Mouse (Mus musculus) activated CD4-positive, CD25-positive, alpha-beta regulatory T cell, adult 4 months (primary cell): ENCODE results near the gene Ptk7. TPM values are rescaled to one million over a fixed set of nuclear protein-coding genes. Genes with fewer than 3 reads are reported as not detected.

Source experiments
- ATAC-seq: one replicate; pipeline ENCODE4 v1.8.0; 2017
- polyA plus RNA-seq, 2 experiments: library from polyadenylated mRNA; unstranded; fragments of 100-300 nt; shearing (Covaris generic); gene quantifications; one replicate each; pipeline ENCODE4 v1.2.1; 2017

Ptk7 gene
- polyA plus RNA-seq, 2 experiments from 2014 or later, result 0.22 TPM; not detected in 1

- ATAC-seq, result no peak
Measured at GRCm38 (mm10) chr17:46644152-46644805, 15.0 kb upstream of the Ptk7 start.

DNA sequence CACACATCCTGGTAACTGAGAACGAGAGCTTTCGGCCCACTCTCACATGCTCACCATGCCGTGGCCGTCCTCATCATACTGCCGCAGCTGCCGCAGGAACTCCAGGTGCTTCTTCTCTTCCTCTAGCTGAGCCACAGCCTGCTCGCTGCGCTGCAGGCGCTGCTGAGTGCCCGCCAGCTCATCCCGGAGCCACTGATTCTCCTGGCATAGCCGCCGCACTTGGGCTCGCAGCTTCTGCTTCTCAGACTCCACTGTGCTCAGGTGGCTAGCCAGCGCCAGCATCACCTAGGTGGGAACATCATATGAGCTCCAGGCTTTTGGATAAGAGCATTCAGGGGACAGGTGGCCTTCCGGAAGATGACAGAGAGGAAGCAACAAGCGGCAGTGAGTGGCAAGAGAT is 12.8 kb upstream of the Ptk7 start:
- ATAC-seq, result no peak

- ATAC-seq, result no peak
Measured at GRCm38 (mm10) chr17:46639929-46640328, 10.6 kb upstream of the Ptk7 start.

GRCm38 (mm10) chr17:46636831-46637523 is 7.7 kb upstream of the Ptk7 start:
- no peak for ATAC-seq

- ATAC-seq, result no peak
Measured at GRCm38 (mm10) chr17:46629685-46630441, 559 bp upstream of the Ptk7 start.

GRCm38 (mm10) chr17:46628471-46628790 is 873 bp downstream of the Ptk7 start:
- ATAC-seq, result no peak

DNA sequence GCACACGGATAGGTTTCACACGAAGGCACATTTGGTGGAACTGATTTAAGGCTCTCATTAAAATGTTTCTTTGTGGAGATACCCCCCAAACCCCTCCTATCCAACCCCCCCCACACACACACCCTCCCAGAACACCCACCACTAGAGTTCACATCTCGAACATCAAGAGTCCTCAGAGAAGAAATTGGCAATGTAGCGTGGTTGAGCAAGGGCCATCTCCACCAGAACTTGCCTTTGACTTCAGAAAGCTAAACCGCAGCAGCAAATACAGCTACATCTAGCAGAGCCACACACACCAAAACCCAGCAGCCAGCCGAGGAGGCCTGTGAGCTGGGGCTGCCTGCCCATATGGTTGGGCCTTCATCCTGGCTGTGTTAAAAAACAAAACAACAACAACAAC is 1.9 kb downstream of the Ptk7 start:
- no peak for ATAC-seq

DNA sequence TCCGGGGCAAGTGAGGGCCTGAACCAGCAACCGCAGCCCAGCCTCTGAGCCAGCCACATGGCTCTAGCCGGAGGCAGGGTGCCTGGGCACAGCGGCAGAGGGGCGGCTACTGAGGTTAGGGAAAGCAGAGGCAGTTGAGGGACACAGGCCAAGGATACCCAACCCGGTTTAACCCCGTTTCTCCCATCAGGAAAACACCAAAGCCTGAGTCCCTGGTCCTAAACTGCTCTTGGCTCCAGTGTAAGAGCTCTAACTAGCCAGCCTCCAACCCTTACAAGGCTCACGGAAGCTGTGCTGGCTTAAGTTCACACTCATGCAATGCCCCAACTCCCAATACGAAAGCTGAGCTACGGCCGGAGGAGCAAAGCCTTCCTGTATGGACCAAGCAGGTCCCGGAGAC is 4.7 kb downstream of the Ptk7 start:
- no peak for ATAC-seq

GRCm38 (mm10) chr17:46623819-46624557 is 5.3 kb downstream of the Ptk7 start:
- ATAC-seq, result no peak

- no peak for ATAC-seq
Measured at GRCm38 (mm10) chr17:46622269-46622668, 7.0 kb downstream of the Ptk7 start.

DNA sequence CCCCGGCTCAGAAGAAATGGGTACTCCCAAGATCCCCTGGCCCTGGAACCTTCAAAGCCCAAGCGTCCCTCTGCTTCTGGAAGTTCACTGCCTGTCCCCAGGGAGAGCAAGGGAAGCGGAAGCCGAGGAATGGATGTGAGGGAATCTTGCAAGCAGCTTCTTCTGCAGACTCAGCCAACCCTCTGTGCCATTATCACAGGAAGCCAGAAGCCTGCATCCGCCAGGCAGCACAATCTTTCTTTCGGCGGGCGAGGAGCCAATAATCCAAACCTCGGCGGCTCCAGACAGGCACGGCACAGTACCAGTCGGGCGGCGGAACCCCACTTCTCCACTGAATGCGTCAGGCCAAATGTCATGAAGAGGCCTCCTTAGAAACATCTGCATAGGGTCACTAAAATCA is 8.0 kb downstream of the Ptk7 start:
- no peak for ATAC-seq

GRCm38 (mm10) chr17:46619683-46620357 is 9.5 kb downstream of the Ptk7 start:
- ATAC-seq, result no peak

- no peak for ATAC-seq
Measured at GRCm38 (mm10) chr17:46618769-46619682, 10.3 kb downstream of the Ptk7 start.

DNA sequence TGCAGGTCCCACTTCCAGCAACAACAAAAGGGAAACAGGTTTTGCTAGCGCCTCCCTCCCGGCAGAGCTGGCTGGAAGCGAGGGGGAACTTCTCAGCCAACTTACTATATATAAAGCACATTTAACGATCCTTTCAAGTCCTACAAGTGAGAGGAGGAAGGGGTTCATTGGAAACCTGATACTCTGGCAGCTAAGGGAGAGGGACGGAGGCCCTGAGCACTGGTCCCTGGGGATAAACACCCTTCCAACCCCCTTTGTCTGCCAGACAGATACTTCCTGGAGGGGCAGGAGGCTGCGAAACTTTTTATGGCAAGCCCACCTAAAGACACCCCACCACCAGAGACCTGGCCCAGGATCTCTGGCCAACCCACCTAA is 10.9 kb downstream of the Ptk7 start:
- ATAC-seq, result no peak

DNA sequence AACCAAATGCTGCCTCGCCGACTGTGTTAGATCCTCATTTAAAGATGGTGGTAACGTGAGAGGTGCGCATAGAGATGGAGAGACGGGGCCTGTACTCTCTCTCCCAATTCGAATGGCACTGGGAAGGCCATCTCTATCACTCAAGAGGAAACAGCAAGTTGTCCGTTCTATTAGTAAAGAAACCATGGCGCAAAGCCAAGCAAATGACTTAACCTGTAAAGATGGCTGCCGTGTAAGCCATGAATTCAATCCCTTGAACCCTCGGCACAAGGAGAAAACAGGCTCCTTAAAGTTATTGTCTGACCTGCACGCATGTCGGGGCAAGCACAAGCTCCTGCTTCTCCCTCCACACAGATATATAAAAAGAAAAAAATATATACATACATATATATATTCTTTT is 11.5 kb downstream of the Ptk7 start:
- no peak for ATAC-seq

DNA sequence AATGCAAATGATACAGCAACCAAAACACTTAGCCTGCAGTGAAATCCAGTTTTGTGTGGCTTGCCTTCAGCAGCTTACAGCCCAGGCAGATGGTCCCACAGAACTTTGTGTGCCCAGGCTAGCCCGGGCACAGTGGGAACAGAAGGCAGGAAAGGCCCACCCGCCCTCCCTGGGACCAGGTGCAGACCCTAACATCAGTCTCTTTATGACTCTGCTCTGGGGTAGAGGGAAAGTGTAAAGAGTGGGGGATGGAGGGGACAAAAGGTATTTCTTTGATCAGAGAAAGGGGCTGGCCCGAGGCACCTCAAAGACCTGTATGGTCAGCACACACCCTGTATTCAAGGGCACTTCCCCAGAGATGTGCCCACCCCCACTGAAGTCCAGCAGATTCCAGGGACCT is 16.1 kb downstream of the Ptk7 start:
- no peak for ATAC-seq

DNA sequence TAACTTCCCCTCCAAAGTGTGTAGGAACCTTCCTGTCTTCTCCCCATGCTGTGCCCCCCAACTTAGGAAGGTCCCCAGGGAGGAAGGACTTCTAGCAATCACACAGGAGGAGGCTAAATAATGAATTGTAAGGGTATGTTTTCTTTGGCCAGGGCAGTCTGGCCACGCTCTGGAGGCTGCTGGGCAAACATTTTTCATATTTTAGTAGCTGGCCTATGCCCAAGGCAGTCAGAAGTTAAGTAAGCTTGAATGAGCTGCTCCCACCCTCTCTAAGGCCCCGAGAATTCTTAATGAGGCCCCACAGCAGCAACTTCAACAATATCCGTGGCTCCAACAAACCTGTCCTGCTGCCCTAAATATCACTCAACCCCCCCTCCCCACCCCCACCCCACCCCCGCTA is 16.5 kb downstream of the Ptk7 start:
- no peak for ATAC-seq

DNA sequence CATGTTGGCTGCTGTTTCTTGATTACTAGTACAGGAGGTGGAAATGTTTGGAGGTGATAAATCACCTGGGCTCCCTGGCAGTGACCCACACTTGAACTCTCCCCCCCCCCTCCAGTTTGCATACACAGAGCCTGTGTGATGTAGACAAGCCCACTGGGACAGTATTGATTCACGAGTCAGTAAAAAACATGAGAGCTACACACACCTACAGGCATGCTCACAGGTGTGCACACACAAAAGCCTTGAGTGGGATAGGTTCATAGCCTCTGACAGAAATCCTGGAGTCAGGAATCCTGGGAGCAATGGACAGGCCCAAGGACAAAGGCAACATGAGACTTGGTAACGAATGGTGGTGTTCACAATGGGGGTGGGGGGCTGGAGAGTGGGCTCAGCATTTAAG is 17.1 kb downstream of the Ptk7 start:
- no peak for ATAC-seq

DNA sequence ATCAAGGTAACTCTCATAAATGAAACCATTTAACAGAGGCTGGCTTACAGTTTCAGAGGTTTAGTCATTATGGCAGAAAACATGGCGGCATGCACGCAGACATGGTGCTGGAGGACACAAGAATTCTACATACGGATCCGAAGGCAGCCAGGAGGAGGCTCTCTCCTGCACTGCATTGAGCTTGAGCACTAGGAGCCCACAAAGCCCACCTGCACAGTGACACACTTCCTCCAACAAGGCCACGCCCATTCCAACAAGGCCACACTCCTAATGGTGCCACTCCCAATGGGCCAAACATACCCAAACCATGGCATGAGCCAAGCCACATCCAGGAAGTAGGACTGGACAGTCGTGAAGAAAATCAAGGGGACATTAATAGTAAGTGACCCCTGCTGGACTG is 18.0 kb downstream of the Ptk7 start:
- no peak for ATAC-seq

DNA sequence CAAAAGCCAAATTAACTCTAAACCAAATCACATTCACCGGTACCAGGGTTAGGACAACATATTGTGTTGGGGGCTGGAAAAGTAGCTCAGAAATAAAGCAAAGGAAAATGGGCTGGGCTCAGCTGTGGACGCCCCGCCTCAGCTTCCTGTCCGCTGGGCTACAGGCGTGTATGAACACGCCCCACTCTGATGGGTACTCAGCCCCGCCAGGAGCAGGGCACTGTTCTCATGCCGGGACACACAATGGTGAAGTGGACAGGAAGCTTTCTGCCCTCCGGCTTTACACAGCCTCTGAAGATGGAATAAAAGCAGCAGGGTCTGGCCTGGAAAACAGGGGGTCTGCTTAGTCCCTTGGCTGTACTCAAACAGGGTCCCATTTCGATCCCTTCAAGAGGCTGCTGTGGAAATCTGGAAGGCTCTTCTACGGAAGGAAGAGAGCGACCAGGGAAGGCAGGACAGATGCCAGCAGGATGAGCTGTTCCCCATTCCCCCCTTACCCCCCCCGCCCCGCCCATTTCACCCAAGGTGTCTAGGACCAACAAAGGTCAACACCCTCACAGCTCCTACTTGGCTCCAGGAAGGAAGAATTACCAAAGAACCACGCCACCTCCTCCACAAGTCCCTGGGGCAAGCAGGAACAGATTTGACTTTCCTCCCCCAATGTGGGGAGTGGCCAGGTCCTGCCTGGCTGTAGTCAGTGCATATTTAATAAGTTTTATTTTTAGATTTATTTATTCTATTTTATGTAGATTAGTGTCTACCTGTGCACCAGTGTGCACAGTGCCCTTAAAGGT is 19.4 kb downstream of the Ptk7 start:
- no peak for ATAC-seq

GRCm38 (mm10) chr17:46605987-46606386 is 23.3 kb downstream of the Ptk7 start:
- ATAC-seq, result no peak
